ENCODE assay signal across 25 mouse cellular contexts in genomic region chr6:84500255-84500886, GRCm38 (mm10).
DNase-seq lines count a peak whose midpoint lies in the region; ATAC-seq lines count a peak whose summit lies in the region.
"Had no signal": no experiment of that assay in that cellular context is flagged by ENCODE, and none has a peak within 500 bp of the region (broad histone marks: within the 10 kb centered on the region; RNA-seq: fewer than 3 reads in every experiment).

No protein-coding gene starts in this region.

- no peaks in the 10 kb centered on the region for H3K36me3 ChIP-seq in liver, embryonic 12.5 days
- H3K36me3 ChIP-seq: forebrain, embryonic 10.5 days; heart, embryonic 13.5 days; hindbrain, embryonic 13.5 days had no signal

- 18% methylated on average over 13 of the region's 13 CpGs for WGBS in liver, embryonic 12.5 days (ENCODE audit: insufficient replicate concordance)

- no peak overlapping the region for H3K4me3 ChIP-seq in liver, embryonic 12.5 days
- H3K4me3 ChIP-seq: forebrain, embryonic 10.5 days; heart, adult 2 months; heart, embryonic 13.5 days; hindbrain, embryonic 13.5 days; left cerebral cortex, adult 2 months had no signal

- H3K27me3 ChIP-seq in liver, embryonic 12.5 days (replicated peaks), result peaks cover 8% of the 10 kb centered on the region; the same call in 1 of the 2 replicates
- H3K27me3 ChIP-seq: hindbrain, embryonic 13.5 days had no signal

- H3K9me3 ChIP-seq in liver, embryonic 12.5 days (replicated peaks), result no peaks in the 10 kb centered on the region
- H3K9me3 ChIP-seq: forebrain, embryonic 10.5 days; heart, embryonic 13.5 days; hindbrain, embryonic 13.5 days had no signal

- H3K27ac ChIP-seq in liver, embryonic 12.5 days, result no peak overlapping the region
- H3K27ac ChIP-seq: forebrain, embryonic 10.5 days; heart, adult 2 months; heart, embryonic 13.5 days; hindbrain, embryonic 13.5 days; left cerebral cortex, adult 2 months; macrophage had no signal

- peak; percentile 64 for ATAC-seq in common myeloid progenitor, adult 5-6 weeks (replicated peaks; ENCODE audit: low read depth, poor library complexity, severe bottlenecking)
- peak; percentile 76 for ATAC-seq in liver, embryonic 12.5 days
- peak; percentile 87 for ATAC-seq in megakaryocyte-erythroid progenitor cell, adult 5-6 weeks (replicated peaks; ENCODE audit: low FRiP score, low TSS enrichment, poor library complexity, severe bottlenecking)
- ATAC-seq: forebrain, embryonic 16.5 days; inflammation-experienced regulatory T-cells, adult 6 months had no signal

- DNase-seq in R1 (ENCODE audit: low read depth, low spot score), result peak; percentile 42
- no peak for DNase-seq in kidney, adult 18-20 months
- DNase-seq in layer of hippocampus, adult 8-10 months (ENCODE audit: low spot score in 2 of 2), result no peak
- DNase-seq in kidney, adult 8-10 months, result no peak
- DNase-seq: adrenal gland, postnatal 14 days; B cell, adult 2 months; cerebellum, adult 9-11 months; gastrocnemius, postnatal 25 days; heart, adult 2 months; heart, postnatal 14 days; kidney, postnatal 4 days; layer of hippocampus, adult 9-11 months; right cerebral cortex, postnatal 14 days; thymus, postnatal 25 days had no signal

- no peak overlapping the region for H3K9ac ChIP-seq in liver, embryonic 12.5 days
- H3K9ac ChIP-seq: heart, embryonic 13.5 days; hindbrain, embryonic 13.5 days had no signal

- 0 out of 2 replicates have a peak overlapping the region, but pooled peaks have one; percentile 11 for H3K4me2 ChIP-seq in liver, embryonic 12.5 days
- H3K4me2 ChIP-seq: heart, embryonic 13.5 days; hindbrain, embryonic 13.5 days; midbrain, embryonic 11.5 days had no signal

- peaks cover 8% of the 10 kb centered on the region for H3K4me1 ChIP-seq in liver, embryonic 12.5 days
- H3K4me1 ChIP-seq: hindbrain, embryonic 13.5 days had no signal
